ENCODE assay signal across 10 mouse cellular contexts in genomic region chr16:85678228-85678627, GRCm38 (mm10).
DNase-seq lines count a peak whose midpoint lies in the region; ATAC-seq and TF ChIP-seq lines count a peak whose summit lies in the region.
"Had no signal": no experiment of that assay in that cellular context is flagged by ENCODE, and none has a peak within 500 bp of the region (broad histone marks: within the 10 kb centered on the region; RNA-seq: fewer than 3 reads in every experiment).

No protein-coding gene starts in this region.

- H3K27ac ChIP-seq in lung, postnatal 0 days (ENCODE audit: low read length) = no peak overlapping the region
- H3K27ac ChIP-seq in forebrain, embryonic 16.5 days (ENCODE audit: low read length) = no peak overlapping the region

- DNase-seq in embryo, embryonic 10 days (ENCODE audit: low spot score) = peak; percentile 16
- DNase-seq in embryo, embryonic 9.5 days (ENCODE audit: extremely low spot score) = no peak
- peak; percentile 74 for DNase-seq in lung, postnatal 0 days (ENCODE audit: low spot score)
- DNase-seq in lung, adult 18-20 months = no peak
- peak; percentile 78 for DNase-seq in retina, embryonic 14.5 days (ENCODE audit: low spot score)
- no peak for DNase-seq in right cerebral cortex, adult 2 months (ENCODE audit: low spot score in 2 of 2)
- DNase-seq in kidney, adult 11 months = no peak
- DNase-seq: cerebellum, adult 9-11 months; gastrocnemius, postnatal 10 days had no signal

- no peaks in the 10 kb centered on the region for H3K4me1 ChIP-seq in lung, postnatal 0 days (ENCODE audit: insufficient read depth, low read depth, low read length)
- H3K4me1 ChIP-seq in forebrain, embryonic 16.5 days (replicated peaks; ENCODE audit: control insufficient read depth, insufficient read depth, low read length) = peaks cover 3% of the 10 kb centered on the region; the same call in 1 of the 2 replicates

- no peaks in the 10 kb centered on the region for H3K9me3 ChIP-seq in lung, postnatal 0 days (ENCODE audit: low read length)
- H3K9me3 ChIP-seq in forebrain, embryonic 16.5 days (ENCODE audit: control insufficient read depth, low read length) = no peaks in the 10 kb centered on the region

- no peak for ATAC-seq in lung, postnatal 0 days
- peak; percentile 50; the same call in 1 of the 2 replicates for ATAC-seq in forebrain, embryonic 16.5 days

- no peak overlapping the region for H3K9ac ChIP-seq in lung, postnatal 0 days (replicated peaks; ENCODE audit: low read depth)
- no peak overlapping the region for H3K9ac ChIP-seq in forebrain, embryonic 16.5 days (replicated peaks; ENCODE audit: low read depth, low read length)

- no peak for TF ChIP-seq EP300 in lung, postnatal 0 days (IDR thresholded peaks at IDR 0.05)

- H3K4me2 ChIP-seq in lung, postnatal 0 days (replicated peaks; ENCODE audit: low read depth, low read length) = no peak overlapping the region
- H3K4me2 ChIP-seq in forebrain, embryonic 16.5 days (ENCODE audit: low read length) = no peak overlapping the region

- no peaks in the 10 kb centered on the region for H3K36me3 ChIP-seq in lung, postnatal 0 days (ENCODE audit: insufficient read depth, low read length)
- no peaks in the 10 kb centered on the region for H3K36me3 ChIP-seq in forebrain, embryonic 16.5 days (ENCODE audit: control insufficient read depth, insufficient read depth)

- no peak overlapping the region for H3K4me3 ChIP-seq in lung, postnatal 0 days (ENCODE audit: low read depth, low read length)
- no peak overlapping the region for H3K4me3 ChIP-seq in forebrain, embryonic 16.5 days (replicated peaks; ENCODE audit: low read length)

- H3K27me3 ChIP-seq in lung, postnatal 0 days (replicated peaks; ENCODE audit: insufficient read depth, low read length) = no peaks in the 10 kb centered on the region
- H3K27me3 ChIP-seq in forebrain, embryonic 16.5 days (replicated peaks; ENCODE audit: control insufficient read depth, insufficient read depth, low read length) = no peaks in the 10 kb centered on the region

- peak; percentile 66 for TF ChIP-seq CTCF in lung, postnatal 0 days (IDR thresholded peaks at IDR 0.05)

Comparison
In these comparisons a context has a peak if more than half of its experiments do, and no peak if none do; other contexts are left out.
1. DNase-seq: peak in embryo, embryonic 10 days (single experiment), lung, postnatal 0 days (single experiment) and retina, embryonic 14.5 days (single experiment); none in embryo, embryonic 9.5 days (single experiment), lung, adult 18-20 months (0 of 2), right cerebral cortex, adult 2 months (0 of 2) and kidney, adult 11 months (single experiment).